Mouse (Mus musculus): ENCODE results near the gene Gpr132. TPM values are rescaled to one million over a fixed set of nuclear protein-coding genes. Genes with fewer than 3 reads are reported as not detected.
A peak's percentile ranks its signal among the peaks of the same experiment; 100 is the strongest.

The Gpr132 gene
- polyA plus RNA-seq, 1 experiment, result 1.2 TPM

- Histone ChIP-seq H3K4me1 (peaks cover 60% of the 10 kb centered on the region), H3K36me3 (replicated peaks; ENCODE audit: low read length) (no peaks in the 10 kb centered on the region), H3K27me3 (replicated peaks) (peaks cover 71% of the 10 kb centered on the region), H3K9me3 (no peaks in the 10 kb centered on the region), H3K4me3 (replicated peaks) (peak overlapping the region; percentile 69)
- TF ChIP-seq FLI1 (IDR thresholded peaks at IDR 0.05; ENCODE audit: low read length) (no peak), GATA1 (IDR thresholded peaks at IDR 0.05; ENCODE audit: borderline replicate concordance, low read length) (no peak)
These were observed 2.7 kb upstream of the Gpr132 start for GRCm38 (mm10) chr12:112870775-112871174.

- Histone ChIP-seq H3K4me3 (replicated peaks) (no peak overlapping the region), H3K4me1 (peaks cover 59% of the 10 kb centered on the region), H3K36me3 (replicated peaks; ENCODE audit: low read length) (no peaks in the 10 kb centered on the region), H3K27me3 (replicated peaks) (peaks cover 71% of the 10 kb centered on the region), H3K9me3 (no peaks in the 10 kb centered on the region)
- TF ChIP-seq GATA1 (IDR thresholded peaks at IDR 0.05; ENCODE audit: borderline replicate concordance, low read length), result no peak
- no peak for TF ChIP-seq FLI1 (IDR thresholded peaks at IDR 0.05; ENCODE audit: low read length)
These were observed 1.8 kb upstream of the Gpr132 start for GRCm38 (mm10) chr12:112869783-112870204.

DNA sequence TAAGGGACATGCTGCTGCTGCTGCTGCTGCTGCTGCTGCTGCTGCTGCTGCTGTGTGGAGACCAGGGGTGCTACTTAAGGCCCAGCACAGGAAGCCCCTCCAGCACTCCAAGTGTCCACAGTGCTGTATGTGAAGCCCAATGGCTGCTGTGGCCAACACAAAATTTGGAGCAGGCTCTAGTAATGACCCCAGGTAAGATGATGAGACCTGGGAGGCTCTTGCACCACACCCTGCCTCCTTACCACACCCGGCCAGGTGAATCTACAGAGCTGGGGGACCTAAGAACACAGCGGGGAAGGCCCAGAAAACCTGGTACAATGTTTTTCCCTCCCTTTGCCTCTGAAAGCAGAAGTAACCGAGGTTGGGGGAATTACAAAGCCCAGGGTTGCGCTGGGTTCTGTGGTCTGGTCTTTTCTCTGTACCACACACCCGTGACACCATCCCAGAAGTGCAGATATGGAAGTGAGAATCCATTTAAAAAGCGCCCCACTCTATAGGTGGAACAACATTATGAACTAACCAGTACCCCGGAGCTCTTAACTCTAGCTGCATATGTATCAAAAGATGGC, 838 bp downstream of the Gpr132 start:
- H3K36me3 ChIP-seq (replicated peaks; ENCODE audit: low read length), result no peaks in the 10 kb centered on the region
- no peak overlapping the region for H3K4me3 ChIP-seq (replicated peaks)
- peaks cover 59% of the 10 kb centered on the region for H3K27me3 ChIP-seq (replicated peaks)
- peaks cover 46% of the 10 kb centered on the region for H3K4me1 ChIP-seq
- H3K9me3 ChIP-seq, result peaks cover 6% of the 10 kb centered on the region; the same call in 1 of the 2 replicates
- TF ChIP-seq GATA1 (IDR thresholded peaks at IDR 0.05; ENCODE audit: borderline replicate concordance, low read length), result no peak
- TF ChIP-seq FLI1 (IDR thresholded peaks at IDR 0.05; ENCODE audit: low read length), result no peak

DNA sequence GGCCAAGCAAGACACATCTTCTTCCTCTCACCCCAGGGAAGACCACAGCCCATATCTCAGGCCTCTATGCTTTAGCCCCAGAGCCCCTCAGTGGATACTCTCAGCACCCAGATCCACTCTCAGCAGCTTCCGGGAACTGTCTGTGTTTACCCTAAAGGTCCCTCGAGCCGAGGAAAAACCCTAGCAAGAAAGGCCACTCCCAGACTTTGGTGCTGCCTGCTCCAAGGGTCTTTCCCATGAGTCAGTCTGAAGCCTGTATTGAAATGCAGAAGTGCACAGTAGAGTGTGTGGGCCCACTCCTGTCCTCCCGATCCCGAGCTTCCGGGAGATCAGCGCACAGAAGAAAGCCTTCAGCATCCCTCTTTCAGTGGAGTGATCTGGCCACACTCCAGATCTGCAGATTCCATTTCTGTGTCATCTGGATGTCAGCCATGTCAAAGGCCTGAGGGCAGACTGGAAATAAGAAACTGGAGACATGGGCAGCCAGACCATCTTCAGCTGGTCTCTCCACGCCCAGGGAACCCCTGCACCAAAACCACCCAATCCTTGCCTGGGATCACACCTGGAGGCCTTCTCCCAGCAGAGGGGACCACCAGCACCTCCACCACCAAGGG, 1.5 kb downstream of the Gpr132 start:
- Histone ChIP-seq H3K9me3 (peaks cover 6% of the 10 kb centered on the region; the same call in 1 of the 2 replicates), H3K4me3 (replicated peaks) (no peak overlapping the region), H3K36me3 (replicated peaks; ENCODE audit: low read length) (no peaks in the 10 kb centered on the region), H3K27me3 (replicated peaks) (peaks cover 60% of the 10 kb centered on the region), H3K4me1 (peaks cover 50% of the 10 kb centered on the region)
- TF ChIP-seq FLI1 (IDR thresholded peaks at IDR 0.05; ENCODE audit: low read length), result no peak

- peaks cover 58% of the 10 kb centered on the region for H3K27me3 ChIP-seq (replicated peaks)
- peaks cover 49% of the 10 kb centered on the region for H3K4me1 ChIP-seq
- H3K36me3 ChIP-seq (replicated peaks; ENCODE audit: low read length), result no peaks in the 10 kb centered on the region
- TF ChIP-seq GATA1 (IDR thresholded peaks at IDR 0.05; ENCODE audit: borderline replicate concordance, low read length) (no peak), FLI1 (IDR thresholded peaks at IDR 0.05; ENCODE audit: low read length) (no peak)
- H3K9me3 ChIP-seq, result peaks cover 6% of the 10 kb centered on the region; the same call in 1 of the 2 replicates
- no peak overlapping the region for H3K4me3 ChIP-seq (replicated peaks)
These were observed 3.2 kb downstream of the Gpr132 start for GRCm38 (mm10) chr12:112864804-112865203.

DNA sequence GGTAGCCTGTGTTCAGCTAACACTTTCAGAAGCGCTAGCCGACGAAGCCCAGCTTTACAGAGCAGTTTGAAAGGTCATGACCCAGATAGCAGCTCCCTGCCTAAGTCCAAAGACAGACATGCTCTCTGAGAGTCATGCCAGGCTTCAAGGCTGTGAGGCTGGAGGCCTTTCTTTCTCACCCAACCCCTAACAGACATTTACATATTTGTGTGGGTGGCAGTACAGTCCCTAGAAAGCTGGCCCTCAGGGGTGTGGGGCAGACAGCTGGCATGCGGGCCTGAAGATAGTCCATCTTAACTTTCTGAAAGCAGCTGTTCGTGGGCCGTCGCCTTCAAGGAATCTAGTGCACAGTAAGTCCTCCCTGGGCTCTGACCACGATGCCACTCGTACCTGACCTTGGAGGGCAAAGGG, 6.1 kb downstream of the Gpr132 start:
- peaks cover 55% of the 10 kb centered on the region for H3K4me1 ChIP-seq

DNA sequence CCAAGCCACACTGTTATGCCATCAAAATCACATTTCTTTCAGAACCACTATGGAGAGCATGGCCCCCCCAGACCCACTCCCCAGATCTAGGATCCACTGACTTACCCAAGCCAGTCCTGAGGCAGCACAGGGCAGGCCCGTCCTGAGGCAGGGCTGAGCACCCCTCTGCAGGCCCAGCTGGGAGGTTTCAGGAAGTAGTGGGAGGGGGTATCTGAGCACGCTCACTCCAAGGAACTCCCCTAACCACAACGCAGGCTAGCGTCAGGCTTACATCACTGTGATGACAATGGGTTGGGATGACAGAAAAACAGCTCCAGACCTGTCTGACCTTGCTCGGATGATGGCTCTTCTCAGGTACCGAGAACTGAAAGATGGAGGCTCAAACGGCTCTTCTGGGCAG, 7.3 kb downstream of the Gpr132 start:
- Histone ChIP-seq H3K36me3 (replicated peaks; ENCODE audit: low read length) (peaks cover 8% of the 10 kb centered on the region), H3K9me3 (peaks cover 6% of the 10 kb centered on the region; the same call in 1 of the 2 replicates), H3K4me1 (peaks cover 55% of the 10 kb centered on the region), H3K4me3 (replicated peaks) (peak overlapping the region; percentile 88), H3K27me3 (replicated peaks) (peaks cover 48% of the 10 kb centered on the region)
- TF ChIP-seq GATA1 (IDR thresholded peaks at IDR 0.05; ENCODE audit: borderline replicate concordance, low read length) (no peak), FLI1 (IDR thresholded peaks at IDR 0.05; ENCODE audit: low read length) (no peak)

More for the DNA sequence above, 6.1 kb downstream of the Gpr132 start:
- Histone ChIP-seq H3K4me3 (replicated peaks) (no peak overlapping the region), H3K27me3 (replicated peaks) (peaks cover 60% of the 10 kb centered on the region), H3K36me3 (replicated peaks; ENCODE audit: low read length) (peaks cover 8% of the 10 kb centered on the region), H3K9me3 (peaks cover 6% of the 10 kb centered on the region; the same call in 1 of the 2 replicates)
- TF ChIP-seq GATA1 (IDR thresholded peaks at IDR 0.05; ENCODE audit: borderline replicate concordance, low read length) (no peak), FLI1 (IDR thresholded peaks at IDR 0.05; ENCODE audit: low read length) (no peak)

GRCm38 (mm10) chr12:112859930-112860329, 8.1 kb downstream of the Gpr132 start:
- Histone ChIP-seq H3K4me1 (peaks cover 54% of the 10 kb centered on the region), H3K36me3 (replicated peaks; ENCODE audit: low read length) (peaks cover 11% of the 10 kb centered on the region), H3K9me3 (peaks cover 6% of the 10 kb centered on the region; the same call in 1 of the 2 replicates), H3K4me3 (replicated peaks) (peak overlapping the region; percentile 88), H3K27me3 (replicated peaks) (peaks cover 44% of the 10 kb centered on the region)
- TF ChIP-seq GATA1 (IDR thresholded peaks at IDR 0.05; ENCODE audit: borderline replicate concordance, low read length), result no peak
- no peak for TF ChIP-seq FLI1 (IDR thresholded peaks at IDR 0.05; ENCODE audit: low read length)

GRCm38 (mm10) chr12:112858581-112859336, 9.3 kb downstream of the Gpr132 start:
- TF ChIP-seq FLI1 (IDR thresholded peaks at IDR 0.05; ENCODE audit: low read length) (no peak), GATA1 (IDR thresholded peaks at IDR 0.05; ENCODE audit: borderline replicate concordance, low read length) (no peak)
- Histone ChIP-seq H3K4me1 (peaks cover 54% of the 10 kb centered on the region), H3K9me3 (peaks cover 6% of the 10 kb centered on the region; the same call in 1 of the 2 replicates), H3K27me3 (replicated peaks) (peaks cover 44% of the 10 kb centered on the region), H3K36me3 (replicated peaks; ENCODE audit: low read length) (peaks cover 15% of the 10 kb centered on the region), H3K4me3 (replicated peaks) (peak overlapping the region; percentile 0)
